Mouse (Mus musculus): ENCODE data around the gene Olfr1412.

Gene Olfr1412

GRCm38 (mm10) chr1:92638181-92638580 lies 52.6 kb downstream of the Olfr1412 start:
- DNase-seq: peak; percentile 92

DNA sequence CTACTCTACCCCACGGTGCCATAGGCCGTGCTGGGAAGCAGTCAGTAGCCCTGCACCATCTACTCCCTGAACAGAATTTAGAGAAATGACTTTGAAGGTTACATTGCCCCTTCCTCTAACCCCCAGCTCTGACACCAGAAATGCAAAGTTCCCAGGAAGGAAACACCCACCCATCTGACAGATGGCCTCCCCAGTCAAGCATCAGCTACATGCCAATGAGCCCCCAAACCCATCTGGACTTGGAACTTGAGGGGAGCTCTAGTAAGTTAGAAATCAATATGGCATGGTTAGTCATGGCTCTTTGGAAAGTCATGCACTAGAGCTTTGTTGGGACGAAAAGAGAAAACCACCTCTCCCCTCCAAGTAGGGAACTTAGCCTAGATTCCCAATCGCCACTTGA lies 53.2 kb downstream of the Olfr1412 start:
- DNase-seq: no peak

DNA sequence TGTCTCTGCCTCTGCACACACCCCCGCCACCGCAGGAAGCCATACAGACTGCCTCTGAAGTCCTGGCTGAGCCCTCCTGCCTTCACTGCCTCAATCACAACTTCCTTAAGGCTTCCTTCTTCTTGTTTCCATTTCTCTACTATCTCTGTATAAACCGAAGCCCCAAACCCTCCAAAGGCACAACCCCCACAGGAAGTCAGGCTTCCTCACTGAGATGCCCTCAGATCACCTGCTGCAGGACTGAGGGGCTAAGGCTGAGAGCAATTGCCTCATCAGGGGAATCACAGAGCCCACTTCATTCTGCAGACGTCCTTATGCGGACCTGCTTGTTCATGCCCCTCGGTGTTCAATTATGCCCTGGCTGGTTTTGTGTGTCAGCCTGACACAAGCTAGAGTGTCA lies 54.8 kb downstream of the Olfr1412 start:
- no peak for DNase-seq

Data from layer of hippocampus, adult 9-11 months (tissue).